Mouse (Mus musculus) ES-E14 (cell line): ENCODE data around the gene Alkbh2.

Experiments
- CHD2 ChIP-seq: IDR thresholded peaks from 2 replicates; pipeline ENCODE4 v1.6.1; 2014; ENCODE audit warnings: mild to moderate bottlenecking, low read depth, low read length, inconsistent platforms
- HCFC1 ChIP-seq: IDR thresholded peaks from 2 replicates; pipeline ENCODE4 v1.6.1; 2012; ENCODE audit warnings: low read length, inconsistent platforms, borderline replicate concordance; ENCODE audit not compliant: insufficient read depth
- MAFK ChIP-seq: IDR thresholded peaks from 2 replicates; pipeline ENCODE4 v1.6.1; 2014; ENCODE audit warnings: mild to moderate bottlenecking, low read depth, low read length, inconsistent platforms; ENCODE audit not compliant: insufficient read depth
- ZC3H11A ChIP-seq: IDR thresholded peaks from 2 replicates; pipeline ENCODE4 v1.6.1; 2012; ENCODE audit warnings: low read depth, mild to moderate bottlenecking, inconsistent platforms, low read length, borderline replicate concordance
- ZNF384 ChIP-seq: IDR thresholded peaks from 2 replicates; pipeline ENCODE4 v1.6.1; 2012; ENCODE audit warnings: low read depth, low read length, inconsistent platforms

DNA sequence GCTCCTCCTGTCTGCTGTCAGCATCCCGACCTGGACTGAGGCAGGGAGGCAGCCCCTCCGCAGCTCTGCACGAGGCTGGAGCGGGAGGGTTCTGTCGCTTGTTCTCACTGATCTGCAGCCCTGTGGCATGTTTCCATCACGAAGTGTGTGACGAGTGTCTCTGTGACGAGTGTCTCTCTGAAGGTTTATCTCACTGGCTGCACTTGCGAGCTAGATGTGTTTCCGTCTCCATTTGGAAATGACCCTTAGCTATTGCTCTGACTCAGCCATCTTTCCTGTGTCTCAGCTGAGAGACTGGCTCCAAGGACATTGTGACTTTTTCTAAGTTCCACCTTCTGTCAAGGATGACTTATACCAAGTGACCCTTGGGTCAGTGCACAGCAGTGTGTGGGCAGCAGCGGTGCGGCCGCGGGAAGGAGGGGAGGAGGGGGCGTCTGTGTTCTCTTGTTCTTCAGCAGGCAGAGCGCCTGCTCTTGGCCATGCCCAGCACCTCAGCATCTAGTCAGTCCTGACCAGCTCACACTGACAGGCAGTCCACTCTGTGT is 21.6 kb downstream of the Alkbh2 start:
- TF ChIP-seq ZC3H11A (no peak), HCFC1 (no peak), MAFK (no peak), CHD2 (no peak), ZNF384 (no peak)
